Mouse (Mus musculus): Measurements from ENCODE around the gene Pet117. TPM values are rescaled to one million over a fixed set of nuclear protein-coding genes. Genes with fewer than 3 reads are reported as not detected.
A peak's percentile ranks its signal among the peaks of the same experiment; 100 is the strongest.
"Not testable (repeated sequence)": the region's sequence is repeated elsewhere in the genome, so short reads cannot be mapped to it uniquely, and the experiment has no call there.

Pet117 gene
- polyA plus RNA-seq, 1 experiment from 2014 or later: 2.3 TPM

DNA sequence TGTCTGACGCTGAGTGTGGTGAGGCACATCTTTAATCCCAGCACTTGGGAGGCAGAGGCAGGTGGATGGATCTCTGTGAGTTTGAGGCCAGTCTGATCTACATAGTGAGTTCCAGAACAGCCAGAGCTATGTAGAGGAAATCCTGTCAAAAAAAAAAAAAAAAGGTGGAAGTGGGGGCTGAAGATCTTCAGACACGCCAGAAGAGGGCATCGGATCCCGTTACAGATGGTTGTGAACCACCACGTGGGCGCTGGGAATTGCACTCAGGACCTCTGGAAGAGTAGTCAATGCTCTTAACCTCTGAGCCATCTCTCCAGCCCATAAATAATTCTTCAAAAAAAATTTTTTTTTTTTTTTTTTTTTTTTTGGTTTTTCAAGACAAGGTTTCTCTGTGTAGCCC is 30.6 kb upstream of the Pet117 start:
- not testable (repeated sequence) for H3K9ac ChIP-seq; H3K36me3 ChIP-seq; H3K9me3 ChIP-seq (replicated peaks); H3K4me1 ChIP-seq; H3K4me2 ChIP-seq (replicated peaks); ATAC-seq (ENCODE audit: low FRiP score); H3K4me3 ChIP-seq; H3K27ac ChIP-seq
- 75% methylated on average over 6 of the region's 6 CpGs for WGBS
- H3K27me3 ChIP-seq: peaks cover 29% of the 10 kb centered on the region

DNA sequence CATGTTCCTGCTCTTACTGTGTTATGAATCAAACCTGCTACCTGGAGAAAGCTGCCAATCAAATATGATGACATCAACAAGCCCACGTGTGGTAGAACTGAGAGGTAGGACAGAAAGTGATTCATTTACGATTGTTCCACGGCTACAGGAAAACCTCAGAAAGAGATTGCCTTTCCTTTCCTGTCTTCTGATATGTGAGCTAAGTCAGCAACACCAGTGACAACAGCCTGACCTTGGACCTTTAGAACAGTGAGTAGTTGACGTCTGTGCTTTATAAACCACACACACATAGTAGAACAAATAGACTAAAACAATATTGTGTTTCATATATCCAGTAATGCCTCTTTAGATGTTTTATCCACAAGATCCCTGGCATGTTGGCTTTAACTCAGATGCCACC is 25.6 kb upstream of the Pet117 start:
- H3K36me3 ChIP-seq: no peaks in the 10 kb centered on the region
- no peak for ATAC-seq (ENCODE audit: low FRiP score)
- no peaks in the 10 kb centered on the region for H3K4me1 ChIP-seq
- H3K27ac ChIP-seq: no peak overlapping the region
- no peak overlapping the region for H3K9ac ChIP-seq
- H3K4me2 ChIP-seq (replicated peaks): no peak overlapping the region
- no peaks in the 10 kb centered on the region for H3K27me3 ChIP-seq
- 87% methylated on average over 4 of the region's 4 CpGs for WGBS
- H3K9me3 ChIP-seq (replicated peaks): no peaks in the 10 kb centered on the region
- H3K4me3 ChIP-seq: no peak overlapping the region

DNA sequence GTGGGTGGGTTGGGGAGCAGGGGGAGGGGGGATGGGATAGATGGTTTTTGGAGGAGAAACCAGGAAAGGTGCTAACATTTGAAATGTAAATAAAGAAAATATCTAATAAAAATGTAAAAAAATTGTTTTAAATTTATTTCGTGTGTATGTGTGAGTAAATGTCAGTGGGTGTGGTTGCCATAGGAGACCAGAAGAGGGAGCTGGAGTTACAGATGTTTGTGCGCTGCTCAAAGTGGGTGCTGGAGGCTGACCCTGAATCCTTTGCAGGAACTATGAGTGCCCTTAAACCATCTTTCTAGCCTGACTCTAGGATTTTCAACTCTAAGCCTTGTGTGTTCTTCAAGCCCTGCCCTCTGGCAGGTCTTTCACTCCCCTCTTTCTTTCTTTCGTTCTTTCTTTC is 20.3 kb upstream of the Pet117 start:
- Histone ChIP-seq H3K36me3 (no peaks in the 10 kb centered on the region), H3K27ac (no peak overlapping the region), H3K4me1 (no peaks in the 10 kb centered on the region), H3K27me3 (no peaks in the 10 kb centered on the region), H3K9me3 (replicated peaks) (no peaks in the 10 kb centered on the region), H3K4me2 (replicated peaks) (no peak overlapping the region), H3K9ac (no peak overlapping the region), H3K4me3 (no peak overlapping the region)
- 67% methylated on average over 3 of the region's 3 CpGs for WGBS
- no peak for ATAC-seq (ENCODE audit: low FRiP score)

DNA sequence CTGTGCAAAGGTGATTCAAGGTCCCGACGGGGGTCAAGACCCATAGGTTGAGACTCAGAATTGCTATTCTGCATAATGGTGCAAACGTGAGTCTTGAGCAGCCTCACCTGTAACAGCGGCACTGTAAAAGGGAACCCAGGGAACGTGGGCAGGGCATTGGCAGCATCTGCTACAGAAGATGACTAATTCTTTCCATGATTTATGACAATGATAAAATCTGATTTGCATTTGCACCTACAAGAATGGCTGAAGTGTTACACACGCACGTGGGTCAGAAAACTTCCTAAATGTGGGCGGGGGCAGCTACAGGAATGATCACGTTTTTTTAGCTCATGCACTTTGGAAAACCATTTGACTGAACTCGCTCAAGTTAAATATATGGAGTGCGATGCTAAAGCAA is 16.0 kb upstream of the Pet117 start:
- Histone ChIP-seq H3K4me1 (no peaks in the 10 kb centered on the region), H3K4me2 (replicated peaks) (no peak overlapping the region), H3K4me3 (no peak overlapping the region), H3K36me3 (no peaks in the 10 kb centered on the region), H3K27ac (no peak overlapping the region), H3K9ac (no peak overlapping the region), H3K27me3 (no peaks in the 10 kb centered on the region), H3K9me3 (replicated peaks) (no peaks in the 10 kb centered on the region)
- no peak for ATAC-seq (ENCODE audit: low FRiP score)
- WGBS: 87% methylated on average over 11 of the region's 11 CpGs

DNA sequence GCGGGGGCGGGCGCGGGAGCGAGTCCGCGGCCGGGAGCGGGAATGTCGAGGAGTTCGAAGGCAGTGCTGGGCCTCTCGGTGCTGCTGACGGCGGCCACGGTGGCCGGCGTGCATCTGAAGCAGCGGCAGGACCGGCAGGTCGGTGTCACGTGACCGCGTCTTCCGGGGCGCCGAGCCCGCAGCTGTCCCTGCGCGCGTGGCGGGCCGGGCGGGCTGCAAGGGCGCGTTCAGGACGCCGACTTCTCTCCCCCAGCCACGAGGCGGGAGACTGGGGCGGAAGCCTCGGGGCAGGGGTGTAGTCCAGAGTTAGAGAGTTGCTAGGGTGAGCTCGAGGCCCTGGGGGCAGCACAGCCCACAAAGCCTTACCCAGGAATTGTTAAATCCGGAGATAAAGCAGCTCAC is 225 bp downstream of the Pet117 start:
- peak overlapping the region; percentile 87 for H3K9ac ChIP-seq
- ATAC-seq (ENCODE audit: low FRiP score): peak; percentile 92
- WGBS: under 1% methylated on average over 43 of the region's 43 CpGs
- H3K4me3 ChIP-seq: peak overlapping the region; percentile 86
- peak overlapping the region; percentile 92 for H3K27ac ChIP-seq
- H3K27me3 ChIP-seq: no peaks in the 10 kb centered on the region
- H3K36me3 ChIP-seq: peaks cover 12% of the 10 kb centered on the region
- peaks cover 13% of the 10 kb centered on the region for H3K4me1 ChIP-seq
- peak overlapping the region; percentile 60 for H3K4me2 ChIP-seq (replicated peaks)
- no peaks in the 10 kb centered on the region for H3K9me3 ChIP-seq (replicated peaks)

DNA sequence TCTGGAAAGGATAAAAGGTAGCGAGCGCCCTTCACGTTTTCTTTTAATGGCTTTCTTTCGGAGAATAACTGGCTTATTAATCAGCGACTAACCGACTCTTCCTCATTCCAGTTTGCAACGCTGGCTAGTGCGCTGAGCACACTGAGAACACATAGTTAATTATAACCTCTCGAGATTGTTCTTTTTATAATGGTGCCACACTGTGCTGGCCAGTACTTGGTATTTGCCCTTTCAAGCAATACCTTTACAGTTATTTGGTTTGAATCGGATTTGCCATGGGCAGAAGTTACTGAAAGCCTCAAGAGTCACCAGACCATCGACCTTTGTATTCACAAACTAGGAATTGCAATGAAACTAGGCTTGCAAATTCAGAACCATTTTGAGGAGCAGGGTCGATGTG is 715 bp downstream of the Pet117 start:
- Histone ChIP-seq H3K9ac (peak overlapping the region; percentile 87), H3K4me1 (peaks cover 13% of the 10 kb centered on the region), H3K9me3 (replicated peaks) (no peaks in the 10 kb centered on the region), H3K27ac (peak overlapping the region; percentile 92), H3K36me3 (peaks cover 17% of the 10 kb centered on the region), H3K4me2 (replicated peaks) (peak overlapping the region; percentile 60), H3K27me3 (no peaks in the 10 kb centered on the region), H3K4me3 (peak overlapping the region; percentile 86)
- 2% methylated on average over 12 of the region's 12 CpGs for WGBS
- ATAC-seq (ENCODE audit: low FRiP score): peak; percentile 63

DNA sequence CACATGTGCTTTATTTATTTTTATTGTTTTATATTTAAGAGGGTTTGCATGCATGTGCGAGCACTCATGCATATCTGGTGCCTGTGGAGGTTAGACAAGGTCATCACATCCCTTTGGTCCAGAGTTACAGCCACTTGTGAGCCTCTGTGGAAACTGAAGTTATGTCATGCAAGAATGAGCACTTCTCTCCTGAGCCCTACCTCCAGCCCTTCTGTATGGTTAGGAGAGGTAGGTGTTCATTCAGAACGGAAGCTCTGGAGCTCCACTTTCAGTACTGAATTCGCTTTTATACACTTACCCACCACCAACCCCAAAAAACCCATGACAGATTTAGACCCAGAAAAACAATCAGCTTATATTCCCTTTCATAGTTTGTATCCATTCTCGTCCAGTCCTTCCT is 2.8 kb downstream of the Pet117 start:
- Histone ChIP-seq H3K27me3 (no peaks in the 10 kb centered on the region), H3K36me3 (peaks cover 34% of the 10 kb centered on the region), H3K9ac (no peak overlapping the region), H3K4me1 (peaks cover 13% of the 10 kb centered on the region), H3K9me3 (replicated peaks) (no peaks in the 10 kb centered on the region), H3K4me2 (replicated peaks) (no peak overlapping the region), H3K27ac (no peak overlapping the region), H3K4me3 (no peak overlapping the region)
- 89% methylated on average over 4 of the region's 4 CpGs for WGBS
- no peak for ATAC-seq (ENCODE audit: low FRiP score)

DNA sequence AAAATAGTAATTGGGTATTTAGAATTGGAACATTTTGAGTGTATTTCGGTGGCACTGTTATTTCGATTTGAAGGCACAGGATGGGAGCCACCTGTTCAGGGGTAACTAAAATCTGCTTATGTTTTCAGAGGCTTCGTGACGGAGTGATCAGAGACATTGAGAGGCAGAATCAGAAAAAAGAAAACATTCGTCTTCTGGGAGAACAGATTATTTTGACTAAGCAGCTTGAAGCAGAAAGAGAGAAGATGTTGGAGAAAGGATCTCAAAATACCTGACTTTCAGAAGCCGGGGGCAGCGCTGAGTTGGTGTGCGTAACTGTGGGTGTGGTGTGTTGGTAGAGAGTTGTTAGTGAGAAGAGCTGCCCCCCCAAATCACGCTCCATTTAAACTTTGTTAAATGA is 4.3 kb downstream of the Pet117 start:
- H3K27me3 ChIP-seq: no peaks in the 10 kb centered on the region
- no peak overlapping the region for H3K4me2 ChIP-seq (replicated peaks)
- H3K27ac ChIP-seq: no peak overlapping the region
- no peak overlapping the region for H3K4me3 ChIP-seq
- peaks cover 13% of the 10 kb centered on the region for H3K4me1 ChIP-seq
- no peaks in the 10 kb centered on the region for H3K9me3 ChIP-seq (replicated peaks)
- H3K9ac ChIP-seq: no peak overlapping the region
- WGBS: 92% methylated on average over 9 of the region's 9 CpGs
- no peak for ATAC-seq (ENCODE audit: low FRiP score)
- H3K36me3 ChIP-seq: peaks cover 45% of the 10 kb centered on the region

DNA sequence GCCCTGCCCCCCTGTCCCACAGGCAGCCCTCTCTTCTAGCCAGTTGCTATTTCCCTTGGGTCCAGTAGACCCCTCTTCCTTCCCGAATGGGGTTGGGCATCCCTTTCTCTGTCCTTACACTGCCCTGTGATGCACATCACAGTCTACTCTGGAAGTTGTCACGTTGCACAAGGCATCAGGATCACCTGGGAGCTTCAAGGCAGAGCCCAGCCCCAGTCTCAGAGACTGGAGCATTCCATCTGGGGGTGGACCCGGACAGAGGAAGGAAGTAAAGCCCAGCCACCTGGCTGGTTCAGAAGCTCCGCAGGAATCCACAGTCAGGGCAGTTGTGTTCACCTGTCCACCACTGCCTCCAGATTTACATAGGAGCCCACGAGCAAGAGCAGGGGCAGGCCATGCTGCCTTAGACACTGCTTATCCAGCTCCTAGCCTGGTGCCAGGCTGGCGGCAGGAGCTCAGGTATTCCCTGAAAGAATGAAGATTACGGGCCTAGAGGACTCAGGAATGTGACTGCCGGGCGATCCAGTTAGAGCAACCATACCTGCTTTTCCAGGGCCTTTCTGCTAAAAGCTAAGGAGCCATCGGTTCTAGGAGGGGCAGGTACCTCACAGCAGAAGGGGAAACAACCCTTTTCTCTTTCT is 6.4 kb downstream of the Pet117 start:
- 86% methylated on average over 10 of the region's 10 CpGs for WGBS
- H3K4me1 ChIP-seq: peaks cover 7% of the 10 kb centered on the region
- H3K27me3 ChIP-seq: no peaks in the 10 kb centered on the region
- H3K36me3 ChIP-seq: peaks cover 64% of the 10 kb centered on the region
- H3K9ac ChIP-seq: no peak overlapping the region
- no peak overlapping the region for H3K4me3 ChIP-seq
- H3K9me3 ChIP-seq (replicated peaks): no peaks in the 10 kb centered on the region
- no peak overlapping the region for H3K27ac ChIP-seq
- H3K4me2 ChIP-seq (replicated peaks): no peak overlapping the region
- no peak for ATAC-seq (ENCODE audit: low FRiP score)

DNA sequence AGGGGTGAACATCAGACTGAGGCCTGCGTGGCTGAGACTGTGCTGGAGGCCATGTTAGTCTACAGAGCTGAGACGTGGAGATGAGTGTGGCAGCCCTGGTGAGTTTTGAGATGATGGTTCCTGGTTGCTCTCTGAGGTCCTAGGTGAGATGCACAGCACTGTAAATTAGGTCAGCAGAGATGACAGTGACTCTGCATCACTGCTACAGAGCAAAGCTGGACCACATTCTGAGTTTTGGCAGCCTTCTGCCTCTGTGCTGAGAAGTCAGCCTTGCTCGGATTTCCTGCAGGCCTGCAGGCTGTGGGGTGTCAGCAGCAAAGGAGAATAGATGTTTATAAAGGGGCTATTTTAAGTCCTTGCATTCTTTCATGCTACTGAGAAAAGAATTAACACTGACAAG is 12.5 kb downstream of the Pet117 start:
- no peaks in the 10 kb centered on the region for H3K9me3 ChIP-seq (replicated peaks)
- H3K36me3 ChIP-seq: peaks cover 86% of the 10 kb centered on the region
- H3K4me2 ChIP-seq (replicated peaks): no peak overlapping the region
- H3K27me3 ChIP-seq: no peaks in the 10 kb centered on the region
- H3K4me1 ChIP-seq: no peaks in the 10 kb centered on the region
- H3K4me3 ChIP-seq: no peak overlapping the region
- ATAC-seq (ENCODE audit: low FRiP score): no peak
- no peak overlapping the region for H3K27ac ChIP-seq
- WGBS: 90% methylated on average over 3 of the region's 3 CpGs
- H3K9ac ChIP-seq: no peak overlapping the region

DNA sequence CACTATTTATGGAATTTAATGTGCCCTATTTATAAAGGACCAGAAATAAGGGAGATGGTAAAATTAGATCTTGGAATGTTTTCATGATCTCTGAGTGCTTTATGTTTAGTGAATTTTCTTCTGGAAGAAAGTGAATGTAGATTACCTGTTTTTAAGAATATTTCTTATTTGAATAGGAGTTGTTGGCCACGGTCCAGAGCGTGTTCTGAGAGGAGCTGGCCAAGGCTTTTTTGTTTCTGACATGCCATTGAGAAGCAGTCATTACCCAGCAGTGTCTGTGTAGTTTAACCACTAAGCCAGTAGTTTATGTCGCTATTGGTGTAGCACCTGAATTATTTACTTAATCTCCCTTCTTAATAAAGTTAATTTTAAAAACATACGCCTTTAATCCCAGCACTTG is 12.9 kb downstream of the Pet117 start:
- Histone ChIP-seq H3K27me3 (no peaks in the 10 kb centered on the region), H3K27ac (no peak overlapping the region), H3K4me2 (replicated peaks) (no peak overlapping the region), H3K4me1 (no peaks in the 10 kb centered on the region), H3K36me3 (peaks cover 85% of the 10 kb centered on the region), H3K9ac (no peak overlapping the region), H3K9me3 (replicated peaks) (no peaks in the 10 kb centered on the region), H3K4me3 (no peak overlapping the region)
- 95% methylated on average over 4 of the region's 4 CpGs for WGBS
- no peak for ATAC-seq (ENCODE audit: low FRiP score)

DNA sequence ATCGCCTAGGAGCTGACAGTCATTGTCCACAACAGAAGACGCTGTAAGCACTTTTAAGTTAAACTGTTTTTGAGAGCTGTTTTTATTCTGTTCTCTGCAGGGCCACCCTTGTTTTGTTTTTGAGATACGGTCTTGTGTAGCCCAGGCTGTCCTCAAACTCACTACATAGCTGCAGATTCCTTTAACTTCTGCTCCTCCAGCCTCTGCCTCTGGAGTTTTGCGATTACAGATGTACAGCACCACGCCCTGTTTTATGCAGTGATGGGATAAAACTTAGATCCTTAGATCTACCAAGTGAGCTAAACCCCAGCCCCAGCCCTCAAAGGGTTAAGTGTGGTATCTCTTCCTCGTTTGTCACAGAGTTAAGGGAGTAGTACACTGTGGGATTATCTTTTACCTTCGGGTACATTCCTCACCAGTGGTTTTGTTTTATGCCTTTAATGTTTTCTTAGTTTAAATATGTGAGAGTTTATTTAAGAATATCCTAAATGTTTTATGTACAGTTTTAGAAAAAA is 13.9 kb downstream of the Pet117 start:
- H3K27me3 ChIP-seq: no peaks in the 10 kb centered on the region
- WGBS: 87% methylated on average over 7 of the region's 7 CpGs
- ATAC-seq (ENCODE audit: low FRiP score): no peak
- no peak overlapping the region for H3K9ac ChIP-seq
- no peaks in the 10 kb centered on the region for H3K9me3 ChIP-seq (replicated peaks)
- no peak overlapping the region for H3K4me3 ChIP-seq
- no peaks in the 10 kb centered on the region for H3K4me1 ChIP-seq
- H3K4me2 ChIP-seq (replicated peaks): no peak overlapping the region
- H3K36me3 ChIP-seq: peaks cover 81% of the 10 kb centered on the region
- H3K27ac ChIP-seq: no peak overlapping the region

DNA sequence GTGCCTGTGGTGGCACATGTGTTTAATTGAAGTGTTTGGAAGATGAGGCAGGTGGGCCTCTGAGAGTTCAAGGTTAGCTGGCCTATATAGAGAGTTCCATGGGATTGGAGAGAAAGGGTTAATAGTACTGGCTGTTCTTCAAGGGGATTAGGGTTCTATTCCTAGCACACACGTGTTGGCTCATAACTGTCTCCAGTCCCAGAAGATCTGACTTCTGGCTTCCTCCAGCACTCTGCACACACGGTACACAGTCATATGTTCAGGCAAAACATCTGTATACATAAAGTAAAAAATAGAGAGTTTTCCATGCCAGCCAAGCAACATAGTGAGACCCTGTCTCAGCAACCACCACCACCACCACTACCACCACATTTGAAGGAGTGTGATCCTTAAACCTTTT is 17.5 kb downstream of the Pet117 start:
- Histone ChIP-seq H3K4me2 (replicated peaks) (no peak overlapping the region), H3K4me3 (no peak overlapping the region), H3K27ac (no peak overlapping the region), H3K36me3 (peaks cover 76% of the 10 kb centered on the region), H3K4me1 (no peaks in the 10 kb centered on the region), H3K9me3 (replicated peaks) (no peaks in the 10 kb centered on the region), H3K27me3 (no peaks in the 10 kb centered on the region), H3K9ac (no peak overlapping the region)
- WGBS: 86% methylated on average over 2 of the region's 2 CpGs
- no peak for ATAC-seq (ENCODE audit: low FRiP score)
